Mouse (Mus musculus) embryonic fibroblast, embryonic 13.5 days (primary cell): Measurements from ENCODE around the gene Csgalnact2. TPM values are rescaled to one million over a fixed set of nuclear protein-coding genes. Genes with fewer than 3 reads are reported as not detected.

Experiments used
- H3K27ac ChIP-seq: 2 replicates; pipeline ENCODE4 v1.5.1; 2012; ENCODE audit warnings: low read length, control low read depth, inconsistent platforms; ENCODE audit not compliant: insufficient read depth
- H3K4me1 ChIP-seq: 2 replicates; pipeline ENCODE4 v1.6.1; 2011; ENCODE audit warnings: low read length; ENCODE audit not compliant: control insufficient read depth, insufficient read depth
- H3K4me3 ChIP-seq: 2 replicates; pipeline ENCODE4 v1.5.1; 2011; ENCODE audit warnings: mild to moderate bottlenecking, control low read depth, low read length; ENCODE audit not compliant: insufficient read depth
- CTCF ChIP-seq: IDR thresholded peaks from 2 replicates; pipeline ENCODE4 v1.5.1; 2011; ENCODE audit warnings: mild to moderate bottlenecking, control low read depth, low read length, moderate library complexity, borderline replicate concordance; ENCODE audit not compliant: insufficient read depth
- POLR2A ChIP-seq: IDR thresholded peaks from 2 replicates; pipeline ENCODE4 v1.6.1; 2011; ENCODE audit warnings: low read depth, mild to moderate bottlenecking, control low read depth, low read length, moderate library complexity
- polyA plus RNA-seq: library from polyadenylated mRNA; stranded (reverse); fragments of >200 nt; gene quantifications from 2 replicates; pipeline ENCODE4 v1.2.4, GENCODE M21; 2011; ENCODE audit warnings: low read depth; ENCODE audit not compliant: missing spikeins, insufficient read length

Csgalnact2 gene
- polyA plus RNA-seq, 1 experiment: 32.6 TPM

GRCm38 (mm10) chr6:118079292-118079691, 59.6 kb downstream of the Csgalnact2 start:
- no peak overlapping the region for H3K27ac ChIP-seq
- H3K4me3 ChIP-seq: no peak overlapping the region
- TF ChIP-seq CTCF (no peak), POLR2A (no peak)
- no peaks in the 10 kb centered on the region for H3K4me1 ChIP-seq

GRCm38 (mm10) chr6:118078751-118079150, 60.2 kb downstream of the Csgalnact2 start:
- Histone ChIP-seq H3K27ac (no peak overlapping the region), H3K4me3 (no peak overlapping the region), H3K4me1 (no peaks in the 10 kb centered on the region)
- TF ChIP-seq POLR2A (no peak), CTCF (no peak)

DNA sequence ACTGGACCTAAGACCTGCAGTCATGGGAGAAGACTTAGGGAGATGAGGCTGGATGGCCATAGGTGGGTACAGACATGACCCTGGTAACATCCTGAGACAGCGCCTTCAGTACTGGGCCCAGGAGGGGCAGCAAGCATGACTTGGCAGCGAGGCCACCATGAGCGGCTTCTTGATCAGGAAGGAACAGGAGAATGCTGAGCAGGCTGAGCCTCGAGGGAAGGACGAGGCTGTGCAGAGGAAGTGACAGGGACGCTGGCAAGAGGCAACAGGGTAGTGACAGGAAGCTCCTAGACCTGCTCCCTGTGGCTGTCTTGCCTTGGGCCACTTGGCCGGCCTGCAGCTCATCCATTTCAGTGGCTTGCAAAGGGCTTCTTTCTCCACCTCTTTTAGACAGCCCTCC, 61.5 kb downstream of the Csgalnact2 start:
- Histone ChIP-seq H3K4me3 (no peak overlapping the region), H3K4me1 (no peaks in the 10 kb centered on the region), H3K27ac (no peak overlapping the region)
- TF ChIP-seq POLR2A (no peak), CTCF (no peak)

GRCm38 (mm10) chr6:118076748-118077147, 62.2 kb downstream of the Csgalnact2 start:
- no peak overlapping the region for H3K4me3 ChIP-seq
- TF ChIP-seq POLR2A: no peak
- no peak for TF ChIP-seq CTCF
- H3K4me1 ChIP-seq: no peaks in the 10 kb centered on the region
- H3K27ac ChIP-seq: no peak overlapping the region

- no peak overlapping the region for H3K27ac ChIP-seq
- H3K4me3 ChIP-seq: no peak overlapping the region
- TF ChIP-seq CTCF: no peak
- no peak for TF ChIP-seq POLR2A
- H3K4me1 ChIP-seq: no peaks in the 10 kb centered on the region
Measured at GRCm38 (mm10) chr6:118076256-118076655, 62.7 kb downstream of the Csgalnact2 start.

DNA sequence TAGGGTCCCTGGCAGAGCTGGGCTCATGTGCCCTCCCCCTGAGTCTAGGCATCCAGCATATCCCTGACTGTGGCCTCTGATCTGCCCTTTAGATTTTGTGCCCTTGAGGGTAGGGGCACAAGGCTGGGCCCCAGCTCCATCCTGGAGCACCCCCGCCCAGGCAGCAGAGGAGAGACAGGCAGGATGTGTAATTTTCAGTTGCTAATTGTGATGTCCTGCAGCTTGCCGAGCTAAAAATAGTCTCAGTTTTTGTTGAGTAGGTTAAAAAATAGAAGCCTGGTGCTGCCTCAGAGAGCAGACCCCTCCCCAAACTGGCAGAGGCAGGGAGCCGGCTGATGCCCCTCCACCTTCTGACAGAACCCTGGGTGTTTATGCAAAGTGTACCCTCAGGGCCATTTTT, 64.8 kb downstream of the Csgalnact2 start:
- H3K4me3 ChIP-seq: no peak overlapping the region
- TF ChIP-seq CTCF (no peak), POLR2A (no peak)
- H3K27ac ChIP-seq: no peak overlapping the region
- no peaks in the 10 kb centered on the region for H3K4me1 ChIP-seq

DNA sequence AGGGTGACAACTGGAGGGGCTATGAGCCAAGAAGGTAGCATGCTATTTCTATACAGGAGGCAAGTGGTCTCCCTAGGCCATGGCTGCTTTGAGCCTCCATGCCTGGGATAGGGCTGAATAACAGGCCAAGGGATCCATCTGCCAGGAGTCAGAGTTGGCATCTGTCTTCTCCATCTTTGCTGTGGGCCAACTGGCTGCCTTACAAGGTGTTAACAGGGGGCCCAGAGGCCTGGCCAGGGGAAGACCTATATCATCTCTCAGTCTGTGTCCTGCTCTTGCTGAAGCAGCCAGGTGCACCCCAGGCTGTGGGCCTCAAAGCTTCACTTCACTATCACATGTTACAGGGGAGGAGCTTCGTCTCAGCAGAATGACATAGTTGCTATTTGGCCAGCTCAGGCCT, 66.8 kb downstream of the Csgalnact2 start:
- no peak overlapping the region for H3K4me3 ChIP-seq
- H3K27ac ChIP-seq: no peak overlapping the region
- H3K4me1 ChIP-seq: no peaks in the 10 kb centered on the region
- no peak for TF ChIP-seq CTCF
- TF ChIP-seq POLR2A: no peak

GRCm38 (mm10) chr6:118071416-118071815, 67.5 kb downstream of the Csgalnact2 start:
- H3K27ac ChIP-seq: no peak overlapping the region
- no peaks in the 10 kb centered on the region for H3K4me1 ChIP-seq
- H3K4me3 ChIP-seq: no peak overlapping the region
- TF ChIP-seq POLR2A: no peak
- TF ChIP-seq CTCF: no peak

- Histone ChIP-seq H3K27ac (no peak overlapping the region), H3K4me3 (no peak overlapping the region), H3K4me1 (no peaks in the 10 kb centered on the region)
- TF ChIP-seq POLR2A (no peak), CTCF (no peak)
Measured at GRCm38 (mm10) chr6:118071013-118071350, 68.0 kb downstream of the Csgalnact2 start.

DNA sequence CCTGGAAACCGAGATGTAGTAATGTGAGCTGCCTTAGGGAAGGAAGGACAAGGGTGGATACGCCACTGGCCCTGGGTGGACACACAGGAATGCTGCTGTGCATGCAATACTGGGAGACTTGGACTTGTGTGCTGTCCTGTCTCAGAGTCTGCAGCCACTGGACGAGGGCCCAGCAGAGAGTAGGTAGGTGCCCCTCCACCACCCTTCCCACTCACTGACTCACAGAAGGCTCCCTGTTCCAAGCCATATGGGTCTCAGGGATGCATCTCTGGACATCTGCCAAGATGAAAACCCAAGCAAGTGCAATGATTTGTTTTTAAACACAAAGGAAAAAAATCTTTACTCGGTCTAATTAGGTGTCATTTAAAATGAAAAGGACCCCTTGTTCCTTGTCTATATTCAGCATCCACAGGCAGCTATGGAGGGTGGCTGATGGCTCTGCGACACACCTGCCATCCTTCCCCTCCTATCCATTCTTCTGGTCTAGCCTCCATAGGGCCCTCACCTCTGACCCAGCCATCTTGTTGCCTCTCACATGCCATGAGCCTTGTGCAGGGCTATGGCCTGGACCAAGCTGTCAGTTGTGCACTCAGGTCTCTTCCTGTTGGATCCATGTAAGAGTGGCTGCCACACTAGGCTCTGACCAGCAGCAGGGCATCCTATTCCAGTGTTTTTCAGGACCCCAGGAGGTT, 68.5 kb downstream of the Csgalnact2 start:
- Histone ChIP-seq H3K4me1 (no peaks in the 10 kb centered on the region), H3K4me3 (no peak overlapping the region), H3K27ac (no peak overlapping the region)
- no peak for TF ChIP-seq CTCF
- no peak for TF ChIP-seq POLR2A

DNA sequence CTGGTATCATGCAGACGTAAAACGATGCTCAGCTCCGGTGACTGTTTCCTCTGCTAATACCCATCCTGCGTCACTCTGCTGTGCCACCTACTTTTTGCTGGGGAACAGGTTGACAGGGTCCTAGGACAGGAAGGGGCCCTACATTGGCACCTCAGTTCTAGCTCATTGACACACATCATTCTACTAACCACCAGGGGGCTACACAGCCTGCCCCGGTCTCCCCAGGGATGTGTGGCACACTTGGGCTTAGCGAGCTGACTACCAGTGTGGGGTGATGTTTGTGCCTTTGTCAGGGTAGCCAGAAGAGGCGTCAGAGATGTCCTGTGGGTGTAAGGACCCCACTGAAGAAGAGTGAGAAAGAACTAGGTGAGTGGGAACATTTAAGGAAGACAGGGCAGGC, 71.2 kb downstream of the Csgalnact2 start:
- Histone ChIP-seq H3K27ac (no peak overlapping the region), H3K4me1 (no peaks in the 10 kb centered on the region), H3K4me3 (no peak overlapping the region)
- TF ChIP-seq CTCF (no peak), POLR2A (no peak)
